Mouse (Mus musculus): ENCODE measurements around the gene Asb18. TPM values are rescaled to one million over a fixed set of nuclear protein-coding genes. Genes with fewer than 3 reads are reported as not detected.
A peak's percentile ranks its signal among the peaks of the same experiment; 100 is the strongest.

Asb18 gene
- polyA plus RNA-seq, 1 experiment from 2014 or later: 0.04 TPM

GRCm38 (mm10) chr1:89929181-89929580, 85.3 kb downstream of the Asb18 start:
- H3K4me1 ChIP-seq (ENCODE audit: control insufficient read depth, insufficient read depth, low read length): peaks cover 35% of the 10 kb centered on the region
- H3K9ac ChIP-seq (ENCODE audit: low read length): no peak overlapping the region
- 2% methylated on average over 6 of the region's 6 CpGs for WGBS
- DNase-seq (ENCODE audit: low spot score): no peak
- peak overlapping the region; percentile 24 for H3K4me2 ChIP-seq (ENCODE audit: low read depth, severe bottlenecking)
- H3K27me3 ChIP-seq (ENCODE audit: control insufficient read depth, insufficient read depth, low read length): peaks cover 91% of the 10 kb centered on the region
- no peaks in the 10 kb centered on the region; the same call in 1 of the 2 replicates for H3K9me3 ChIP-seq (ENCODE audit: control insufficient read depth, low read length)
- no peak overlapping the region for H3K4me3 ChIP-seq (ENCODE audit: low read depth, low read length)
- H3K27ac ChIP-seq (replicated peaks; ENCODE audit: low read depth, low read length): no peak overlapping the region
- ATAC-seq (ENCODE audit: insufficient number of reproducible peaks, low FRiP score, low TSS enrichment, low read depth): no peak
- no peaks in the 10 kb centered on the region for H3K36me3 ChIP-seq (ENCODE audit: control insufficient read depth, insufficient read depth, low read length)

GRCm38 (mm10) chr1:89928676-89929075, 85.8 kb downstream of the Asb18 start:
- WGBS: 6% methylated on average over 25 of the region's 25 CpGs
- Histone ChIP-seq H3K9ac (ENCODE audit: low read length) (no peak overlapping the region), H3K36me3 (ENCODE audit: control insufficient read depth, insufficient read depth, low read length) (no peaks in the 10 kb centered on the region), H3K4me3 (ENCODE audit: low read depth, low read length) (no peak overlapping the region), H3K27ac (replicated peaks; ENCODE audit: low read depth, low read length) (no peak overlapping the region), H3K4me2 (ENCODE audit: low read depth, severe bottlenecking) (peak overlapping the region; percentile 24), H3K27me3 (ENCODE audit: control insufficient read depth, insufficient read depth, low read length) (peaks cover 90% of the 10 kb centered on the region), H3K9me3 (ENCODE audit: control insufficient read depth, low read length) (no peaks in the 10 kb centered on the region; the same call in 1 of the 2 replicates), H3K4me1 (ENCODE audit: control insufficient read depth, insufficient read depth, low read length) (peaks cover 31% of the 10 kb centered on the region)
- ATAC-seq (ENCODE audit: insufficient number of reproducible peaks, low FRiP score, low TSS enrichment, low read depth) (no peak), DNase-seq (ENCODE audit: low spot score) (peak; percentile 68)

- ATAC-seq (ENCODE audit: insufficient number of reproducible peaks, low FRiP score, low TSS enrichment, low read depth) (no peak), DNase-seq (ENCODE audit: low spot score) (peak; percentile 64)
- no peaks in the 10 kb centered on the region; the same call in 1 of the 2 replicates for H3K9me3 ChIP-seq (ENCODE audit: control insufficient read depth, low read length)
- H3K4me2 ChIP-seq (ENCODE audit: low read depth, severe bottlenecking): peak overlapping the region; percentile 68
- 0 out of 2 replicates have a peak overlapping the region, but pooled peaks have one; percentile 12 for H3K9ac ChIP-seq (ENCODE audit: low read length)
- peaks cover 90% of the 10 kb centered on the region for H3K27me3 ChIP-seq (ENCODE audit: control insufficient read depth, insufficient read depth, low read length)
- WGBS: 2% methylated on average over 36 of the region's 36 CpGs
- no peak overlapping the region for H3K27ac ChIP-seq (replicated peaks; ENCODE audit: low read depth, low read length)
- H3K4me1 ChIP-seq (ENCODE audit: control insufficient read depth, insufficient read depth, low read length): peaks cover 29% of the 10 kb centered on the region
- H3K4me3 ChIP-seq (ENCODE audit: low read depth, low read length): peak overlapping the region; percentile 15
- no peaks in the 10 kb centered on the region for H3K36me3 ChIP-seq (ENCODE audit: control insufficient read depth, insufficient read depth, low read length)
Measured at GRCm38 (mm10) chr1:89927061-89927661, 87.3 kb downstream of the Asb18 start.

- H3K27ac ChIP-seq (replicated peaks; ENCODE audit: low read depth, low read length): no peak overlapping the region
- 20% methylated on average over 9 of the region's 9 CpGs for WGBS
- peaks cover 90% of the 10 kb centered on the region for H3K27me3 ChIP-seq (ENCODE audit: control insufficient read depth, insufficient read depth, low read length)
- peaks cover 31% of the 10 kb centered on the region for H3K4me1 ChIP-seq (ENCODE audit: control insufficient read depth, insufficient read depth, low read length)
- H3K36me3 ChIP-seq (ENCODE audit: control insufficient read depth, insufficient read depth, low read length): no peaks in the 10 kb centered on the region
- H3K4me3 ChIP-seq (ENCODE audit: low read depth, low read length): no peak overlapping the region; the same call in 1 of the 2 replicates
- DNase-seq (ENCODE audit: low spot score): peak; percentile 26
- no peak for ATAC-seq (ENCODE audit: insufficient number of reproducible peaks, low FRiP score, low TSS enrichment, low read depth)
- no peaks in the 10 kb centered on the region; the same call in 1 of the 2 replicates for H3K9me3 ChIP-seq (ENCODE audit: control insufficient read depth, low read length)
- H3K4me2 ChIP-seq (ENCODE audit: low read depth, severe bottlenecking): peak overlapping the region; percentile 68
- H3K9ac ChIP-seq (ENCODE audit: low read length): no peak overlapping the region
Measured at GRCm38 (mm10) chr1:89926583-89927060, 87.8 kb downstream of the Asb18 start.

GRCm38 (mm10) chr1:89925501-89926190, 88.8 kb downstream of the Asb18 start:
- Histone ChIP-seq H3K27ac (replicated peaks; ENCODE audit: low read depth, low read length) (no peak overlapping the region), H3K4me2 (ENCODE audit: low read depth, severe bottlenecking) (no peak overlapping the region), H3K4me3 (ENCODE audit: low read depth, low read length) (no peak overlapping the region), H3K4me1 (ENCODE audit: control insufficient read depth, insufficient read depth, low read length) (peaks cover 25% of the 10 kb centered on the region), H3K9me3 (ENCODE audit: control insufficient read depth, low read length) (no peaks in the 10 kb centered on the region; the same call in 1 of the 2 replicates), H3K9ac (ENCODE audit: low read length) (no peak overlapping the region), H3K36me3 (ENCODE audit: control insufficient read depth, insufficient read depth, low read length) (no peaks in the 10 kb centered on the region), H3K27me3 (ENCODE audit: control insufficient read depth, insufficient read depth, low read length) (peaks cover 88% of the 10 kb centered on the region)
- 11% methylated on average over 12 of the region's 12 CpGs for WGBS
- ATAC-seq (ENCODE audit: insufficient number of reproducible peaks, low FRiP score, low TSS enrichment, low read depth) (no peak), DNase-seq (ENCODE audit: low spot score) (no peak)

- Histone ChIP-seq H3K36me3 (ENCODE audit: control insufficient read depth, insufficient read depth, low read length) (no peaks in the 10 kb centered on the region), H3K9ac (ENCODE audit: low read length) (no peak overlapping the region), H3K27me3 (ENCODE audit: control insufficient read depth, insufficient read depth, low read length) (peaks cover 83% of the 10 kb centered on the region), H3K9me3 (ENCODE audit: control insufficient read depth, low read length) (no peaks in the 10 kb centered on the region), H3K4me3 (ENCODE audit: low read depth, low read length) (no peak overlapping the region), H3K27ac (replicated peaks; ENCODE audit: low read depth, low read length) (no peak overlapping the region), H3K4me1 (ENCODE audit: control insufficient read depth, insufficient read depth, low read length) (peaks cover 17% of the 10 kb centered on the region), H3K4me2 (ENCODE audit: low read depth, severe bottlenecking) (peak overlapping the region; percentile 47)
- 16% methylated on average over 14 of the region's 14 CpGs for WGBS
- no peak for DNase-seq (ENCODE audit: low spot score)
- no peak for ATAC-seq (ENCODE audit: insufficient number of reproducible peaks, low FRiP score, low TSS enrichment, low read depth)
Measured at GRCm38 (mm10) chr1:89923642-89924020, 90.8 kb downstream of the Asb18 start.

GRCm38 (mm10) chr1:89922883-89923641, 91.4 kb downstream of the Asb18 start:
- H3K27ac ChIP-seq (replicated peaks; ENCODE audit: low read depth, low read length): no peak overlapping the region
- H3K4me3 ChIP-seq (ENCODE audit: low read depth, low read length): peak overlapping the region; percentile 21
- H3K9me3 ChIP-seq (ENCODE audit: control insufficient read depth, low read length): no peaks in the 10 kb centered on the region
- WGBS: 2% methylated on average over 38 of the region's 41 CpGs
- ATAC-seq (ENCODE audit: insufficient number of reproducible peaks, low FRiP score, low TSS enrichment, low read depth): no peak
- H3K36me3 ChIP-seq (ENCODE audit: control insufficient read depth, insufficient read depth, low read length): no peaks in the 10 kb centered on the region
- peaks cover 17% of the 10 kb centered on the region for H3K4me1 ChIP-seq (ENCODE audit: control insufficient read depth, insufficient read depth, low read length)
- peaks cover 77% of the 10 kb centered on the region for H3K27me3 ChIP-seq (ENCODE audit: control insufficient read depth, insufficient read depth, low read length)
- no peak overlapping the region for H3K9ac ChIP-seq (ENCODE audit: low read length)
- peak; percentile 42 for DNase-seq (ENCODE audit: low spot score)
- peak overlapping the region; percentile 47 for H3K4me2 ChIP-seq (ENCODE audit: low read depth, severe bottlenecking)

- no peak overlapping the region for H3K4me3 ChIP-seq (ENCODE audit: low read depth, low read length)
- H3K4me1 ChIP-seq (ENCODE audit: control insufficient read depth, insufficient read depth, low read length): peaks cover 16% of the 10 kb centered on the region
- ATAC-seq (ENCODE audit: insufficient number of reproducible peaks, low FRiP score, low TSS enrichment, low read depth): no peak
- no peak for DNase-seq (ENCODE audit: low spot score)
- H3K27me3 ChIP-seq (ENCODE audit: control insufficient read depth, insufficient read depth, low read length): peaks cover 75% of the 10 kb centered on the region
- H3K9ac ChIP-seq (ENCODE audit: low read length): no peak overlapping the region
- H3K36me3 ChIP-seq (ENCODE audit: control insufficient read depth, insufficient read depth, low read length): no peaks in the 10 kb centered on the region
- H3K9me3 ChIP-seq (ENCODE audit: control insufficient read depth, low read length): no peaks in the 10 kb centered on the region
- 3% methylated on average over 7 of the region's 7 CpGs for WGBS
- H3K27ac ChIP-seq (replicated peaks; ENCODE audit: low read depth, low read length): no peak overlapping the region
- H3K4me2 ChIP-seq (ENCODE audit: low read depth, severe bottlenecking): peak overlapping the region; percentile 47; the same call in 1 of the 2 replicates
Measured at GRCm38 (mm10) chr1:89922282-89922681, 92.2 kb downstream of the Asb18 start.

All from limb, embryonic 11.5 days (tissue).